Mouse (Mus musculus) lung, postnatal 14 days (tissue): ENCODE results near the gene Baiap2l2.

Source experiments
- DNase-seq: peaks from one replicate; pipeline ENCODE4 v3.0.0; 2021

The Baiap2l2 gene

GRCm38 (mm10) chr15:79208211-79208610, 77.1 kb downstream of the Baiap2l2 start:
- DNase-seq, result no peak
